Comparison of ENCODE assay signal across 35 mouse cellular contexts in the genomic region with DNA sequence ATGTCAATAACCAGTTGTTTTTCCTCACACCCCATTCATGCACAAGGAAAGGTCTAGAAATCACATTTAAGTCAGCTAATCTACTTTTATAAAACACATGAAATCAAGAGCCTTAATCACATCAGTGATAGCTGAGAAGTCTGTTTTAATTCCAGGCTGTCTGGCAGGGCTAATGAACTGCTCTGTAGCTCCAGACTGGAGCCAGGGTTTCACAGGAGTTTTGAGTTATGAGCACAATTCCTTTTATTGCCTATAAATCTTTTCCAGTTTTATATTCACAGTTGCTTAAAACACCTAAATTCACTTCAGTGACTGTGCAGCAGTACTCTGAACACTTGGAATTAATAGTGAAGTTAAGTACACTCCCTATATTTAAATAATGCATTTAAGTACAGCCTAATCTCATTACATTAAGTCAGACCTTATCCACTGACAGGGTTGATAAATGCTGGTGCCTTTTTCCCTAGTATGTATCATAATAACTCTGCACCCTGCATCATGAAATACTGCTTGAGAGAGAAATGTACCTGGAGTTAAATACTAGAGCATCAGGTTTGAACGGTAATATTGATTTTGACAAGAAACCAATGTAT.
DNase-seq lines count a peak whose midpoint lies in the region; ATAC-seq and TF ChIP-seq lines count a peak whose summit lies in the region.
"Had no signal": no experiment of that assay in that cellular context is flagged by ENCODE, and none has a peak within 500 bp of the region (broad histone marks: within the 10 kb centered on the region; RNA-seq: fewer than 3 reads in every experiment).

No protein-coding gene starts in this region.

- TF ChIP-seq CTCF in midbrain, postnatal 0 days (IDR thresholded peaks at IDR 0.05) = no peak

- ATAC-seq in kidney, embryonic 14.5 days (ENCODE audit: low FRiP score, low TSS enrichment) = peak; percentile 83
- no peak for ATAC-seq in midbrain, postnatal 0 days (ENCODE audit: low FRiP score)
- ATAC-seq in activated CD4-positive, CD25-positive, alpha-beta regulatory T cell, adult 4 months = no peak
- ATAC-seq: CD4-positive, CD25-positive, alpha-beta regulatory T cell, adult 4 months; forebrain, postnatal 0 days; intestine, postnatal 0 days; lung, postnatal 0 days had no signal

- H3K4me3 ChIP-seq in kidney, embryonic 14.5 days (ENCODE audit: low read length) = no peak overlapping the region
- H3K4me3 ChIP-seq in midbrain, postnatal 0 days (ENCODE audit: low read depth, low read length) = no peak overlapping the region
- H3K4me3 ChIP-seq in midbrain, embryonic 10.5 days = no peak overlapping the region
- H3K4me3 ChIP-seq: embryonic facial prominence, embryonic 10.5 days; embryonic facial prominence, embryonic 15.5 days; forebrain, embryonic 12.5 days; heart, embryonic 15.5 days; layer of hippocampus, adult 2 months; left cerebral cortex, adult 2 months; limb, embryonic 15.5 days; liver, embryonic 13.5 days; megakaryocyte, embryonic 14.5 days had no signal

- H3K9me3 ChIP-seq in kidney, embryonic 14.5 days (ENCODE audit: control insufficient read depth, low read length) = no peaks in the 10 kb centered on the region
- H3K9me3 ChIP-seq in midbrain, postnatal 0 days (ENCODE audit: low read length) = no peaks in the 10 kb centered on the region
- no peaks in the 10 kb centered on the region; the same call in 1 of the 2 replicates for H3K9me3 ChIP-seq in midbrain, embryonic 10.5 days (replicated peaks)
- H3K9me3 ChIP-seq: embryonic facial prominence, embryonic 10.5 days; embryonic facial prominence, embryonic 15.5 days; forebrain, embryonic 12.5 days; heart, embryonic 15.5 days; limb, embryonic 15.5 days; liver, embryonic 13.5 days had no signal

- no peak overlapping the region for H3K9ac ChIP-seq in kidney, embryonic 14.5 days (ENCODE audit: low read depth, low read length)
- H3K9ac ChIP-seq in midbrain, postnatal 0 days (replicated peaks; ENCODE audit: low read length, poor library complexity, severe bottlenecking) = no peak overlapping the region
- H3K9ac ChIP-seq: embryonic facial prominence, embryonic 15.5 days; forebrain, embryonic 12.5 days; forebrain, postnatal 0 days; heart, embryonic 15.5 days; limb, embryonic 15.5 days; liver, embryonic 13.5 days had no signal

- H3K27me3 ChIP-seq in kidney, embryonic 14.5 days (ENCODE audit: control insufficient read depth, insufficient read depth, low read length) = no peaks in the 10 kb centered on the region
- no peaks in the 10 kb centered on the region for H3K27me3 ChIP-seq in midbrain, postnatal 0 days (ENCODE audit: insufficient read depth, low read length)
- no peaks in the 10 kb centered on the region for H3K27me3 ChIP-seq in midbrain, embryonic 10.5 days (ENCODE audit: low read depth, poor library complexity, severe bottlenecking)
- H3K27me3 ChIP-seq: embryonic facial prominence, embryonic 15.5 days; forebrain, embryonic 12.5 days; heart, embryonic 15.5 days; limb, embryonic 15.5 days; liver, embryonic 13.5 days; megakaryocyte, embryonic 14.5 days had no signal

- no peaks in the 10 kb centered on the region for H3K36me3 ChIP-seq in kidney, embryonic 14.5 days (ENCODE audit: control insufficient read depth, insufficient read depth, low read length)
- H3K36me3 ChIP-seq in midbrain, postnatal 0 days (ENCODE audit: insufficient read depth, low read length) = no peaks in the 10 kb centered on the region
- H3K36me3 ChIP-seq in midbrain, embryonic 10.5 days = no peaks in the 10 kb centered on the region
- H3K36me3 ChIP-seq: embryonic facial prominence, embryonic 10.5 days; embryonic facial prominence, embryonic 15.5 days; forebrain, embryonic 12.5 days; heart, embryonic 15.5 days; limb, embryonic 15.5 days; liver, embryonic 13.5 days had no signal

- H3K4me1 ChIP-seq in kidney, embryonic 14.5 days (ENCODE audit: control insufficient read depth, insufficient read depth, low read length) = no peaks in the 10 kb centered on the region
- H3K4me1 ChIP-seq in midbrain, postnatal 0 days (ENCODE audit: insufficient read depth, low read length) = no peaks in the 10 kb centered on the region
- H3K4me1 ChIP-seq in midbrain, embryonic 10.5 days = no peaks in the 10 kb centered on the region
- H3K4me1 ChIP-seq: embryonic facial prominence, embryonic 10.5 days; embryonic facial prominence, embryonic 15.5 days; forebrain, embryonic 12.5 days; heart, embryonic 15.5 days; limb, embryonic 15.5 days; liver, embryonic 13.5 days; megakaryocyte, embryonic 14.5 days had no signal

- H3K27ac ChIP-seq in kidney, embryonic 14.5 days (ENCODE audit: low read depth, low read length) = no peak overlapping the region
- H3K27ac ChIP-seq in midbrain, postnatal 0 days (ENCODE audit: low read depth, low read length) = no peak overlapping the region
- no peak overlapping the region for H3K27ac ChIP-seq in midbrain, embryonic 10.5 days (replicated peaks)
- H3K27ac ChIP-seq: embryonic facial prominence, embryonic 10.5 days; embryonic facial prominence, embryonic 15.5 days; forebrain, embryonic 12.5 days; heart, embryonic 15.5 days; layer of hippocampus, adult 2 months; left cerebral cortex, adult 2 months; limb, embryonic 15.5 days; liver, embryonic 13.5 days; stomach, postnatal 0 days had no signal

- no peak overlapping the region for H3K4me2 ChIP-seq in kidney, embryonic 14.5 days (replicated peaks; ENCODE audit: low read depth, low read length)
- no peak overlapping the region for H3K4me2 ChIP-seq in midbrain, postnatal 0 days (ENCODE audit: low read depth, low read length, poor library complexity, severe bottlenecking)
- H3K4me2 ChIP-seq: embryonic facial prominence, embryonic 15.5 days; forebrain, embryonic 12.5 days; heart, embryonic 15.5 days; limb, embryonic 15.5 days; liver, embryonic 13.5 days had no signal

- DNase-seq in kidney, adult 9 months = no peak
- DNase-seq in midbrain, postnatal 0 days (ENCODE audit: low spot score) = peak; percentile 0
- DNase-seq in midbrain, embryonic 10.5 days (ENCODE audit: low spot score) = no peak
- peak; percentile 1 for DNase-seq in mesoderm, embryonic 11.5 days (ENCODE audit: low read depth, low spot score)
- DNase-seq in retina, embryonic 14.5 days (ENCODE audit: low spot score) = peak; percentile 5
- no peak for DNase-seq in adrenal gland, adult (ENCODE audit: inconsistent age in 2 of 2, low spot score in 1 of 2)
- DNase-seq: adrenal gland, adult 2 months; adrenal gland, postnatal 36 days; cerebellum, adult 18-20 months; cerebellum, postnatal 10 days; forebrain, postnatal 0 days; gastrocnemius, postnatal 14 days; heart, postnatal 36 days; kidney, postnatal 36 days; liver, embryonic 13.5 days; lung, adult 18-20 months; lung, postnatal 4 days; midbrain, embryonic 14.5 days; right cerebral cortex, postnatal 4 days; thymus, adult 18-20 months; thymus, postnatal 4 days had no signal

- WGBS in kidney, embryonic 14.5 days = 66% methylated on average over 1 of the region's 1 CpGs
- WGBS in midbrain, postnatal 0 days = 83% methylated on average over 1 of the region's 1 CpGs
- WGBS in midbrain, embryonic 10.5 days = 93% methylated on average over 1 of the region's 1 CpGs

Comparison
In these comparisons a context has a peak if more than half of its experiments do, and no peak if none do; other contexts are left out.
1. DNase-seq: peak in midbrain, postnatal 0 days (single experiment), mesoderm, embryonic 11.5 days (single experiment) and retina, embryonic 14.5 days (single experiment); none in kidney, adult 9 months (single experiment), midbrain, embryonic 10.5 days (single experiment) and adrenal gland, adult (0 of 2).